Mouse (Mus musculus): ENCODE measurements around the gene Gm47959. TPM values are rescaled to one million over a fixed set of nuclear protein-coding genes. Genes with fewer than 3 reads are reported as not detected.

Gene Gm47959
- total and polyA plus RNA-seq, 2 experiments from 2014 or later: not detected

DNA sequence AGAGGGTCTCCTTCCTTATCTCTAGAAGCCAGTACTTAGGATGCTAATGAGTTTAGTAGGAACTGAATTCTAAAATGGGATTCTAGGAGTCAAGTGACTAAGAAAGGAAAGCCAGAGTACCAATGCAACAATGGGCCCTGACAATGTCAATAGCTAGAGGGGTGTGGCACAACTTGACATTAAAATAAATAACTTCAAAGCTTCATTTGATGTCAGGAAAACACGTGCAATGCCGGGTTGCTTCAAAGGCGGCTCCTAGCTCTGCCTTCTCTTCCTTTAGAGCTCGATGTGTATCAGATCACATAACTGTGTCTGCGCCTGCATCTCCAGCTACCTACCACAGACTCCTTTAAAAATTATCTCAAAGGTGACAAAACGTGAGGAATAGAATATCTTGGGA lies 26.4 kb upstream of the Gm47959 start:
- no peak for DNase-seq (ENCODE audit: low spot score)
- no peak overlapping the region for H3K4me2 ChIP-seq (ENCODE audit: low read depth, low read length, poor library complexity, severe bottlenecking)
- WGBS: 62% methylated on average over 6 of the region's 6 CpGs

GRCm38 (mm10) chr1:82974342-82974741 lies 26.0 kb upstream of the Gm47959 start:
- ATAC-seq (ENCODE audit: low FRiP score) (no peak), DNase-seq (ENCODE audit: low spot score) (no peak)
- Histone ChIP-seq H3K36me3 (ENCODE audit: insufficient read depth, low read length) (no peaks in the 10 kb centered on the region), H3K4me2 (ENCODE audit: low read depth, low read length, poor library complexity, severe bottlenecking) (no peak overlapping the region), H3K27ac (ENCODE audit: low read depth, low read length) (no peak overlapping the region), H3K27me3 (ENCODE audit: insufficient read depth, low read length) (no peaks in the 10 kb centered on the region), H3K9me3 (ENCODE audit: low read length) (no peaks in the 10 kb centered on the region), H3K4me1 (ENCODE audit: insufficient read depth, low read length) (no peaks in the 10 kb centered on the region), H3K9ac (replicated peaks; ENCODE audit: low read length, poor library complexity, severe bottlenecking) (no peak overlapping the region), H3K4me3 (ENCODE audit: low read depth, low read length) (no peak overlapping the region)
- 90% methylated on average over 9 of the region's 9 CpGs for WGBS
- TF ChIP-seq CTCF (IDR thresholded peaks at IDR 0.05): no peak

More for the DNA sequence above, 26.4 kb upstream of the Gm47959 start:
- no peaks in the 10 kb centered on the region for H3K4me1 ChIP-seq (ENCODE audit: insufficient read depth, low read length)
- ATAC-seq (ENCODE audit: low FRiP score): no peak
- no peak overlapping the region for H3K27ac ChIP-seq (ENCODE audit: low read depth, low read length)
- H3K36me3 ChIP-seq (ENCODE audit: insufficient read depth, low read length): no peaks in the 10 kb centered on the region
- no peak overlapping the region for H3K9ac ChIP-seq (replicated peaks; ENCODE audit: low read length, poor library complexity, severe bottlenecking)
- no peak for TF ChIP-seq CTCF (IDR thresholded peaks at IDR 0.05)
- H3K27me3 ChIP-seq (ENCODE audit: insufficient read depth, low read length): no peaks in the 10 kb centered on the region
- no peaks in the 10 kb centered on the region for H3K9me3 ChIP-seq (ENCODE audit: low read length)
- H3K4me3 ChIP-seq (ENCODE audit: low read depth, low read length): no peak overlapping the region

DNA sequence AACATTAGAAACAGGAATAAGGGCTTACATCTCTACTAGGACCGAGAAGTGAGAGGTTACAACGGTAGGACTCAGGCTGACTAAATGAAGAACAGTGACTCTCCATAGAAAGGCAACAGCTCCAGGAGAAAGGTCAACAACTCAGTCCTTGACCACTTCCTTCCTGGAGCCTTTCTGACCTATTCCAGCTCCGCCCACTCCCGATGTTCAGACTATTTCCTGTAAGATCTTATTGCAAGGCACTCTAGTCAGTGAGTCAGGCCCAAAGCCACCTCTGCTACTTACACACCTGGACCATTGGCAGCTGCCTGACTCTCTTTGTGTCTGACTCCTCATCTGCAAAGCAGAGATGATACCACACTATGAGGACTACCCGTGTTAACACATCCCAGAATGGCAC lies 24.6 kb upstream of the Gm47959 start:
- Histone ChIP-seq H3K4me3 (ENCODE audit: low read depth, low read length) (no peak overlapping the region), H3K9me3 (ENCODE audit: low read length) (no peaks in the 10 kb centered on the region), H3K27me3 (ENCODE audit: insufficient read depth, low read length) (no peaks in the 10 kb centered on the region), H3K27ac (ENCODE audit: low read depth, low read length) (no peak overlapping the region), H3K9ac (replicated peaks; ENCODE audit: low read length, poor library complexity, severe bottlenecking) (no peak overlapping the region), H3K36me3 (ENCODE audit: insufficient read depth, low read length) (no peaks in the 10 kb centered on the region), H3K4me1 (ENCODE audit: insufficient read depth, low read length) (no peaks in the 10 kb centered on the region), H3K4me2 (ENCODE audit: low read depth, low read length, poor library complexity, severe bottlenecking) (no peak overlapping the region)
- WGBS: 84% methylated on average over 5 of the region's 5 CpGs
- no peak for TF ChIP-seq CTCF (IDR thresholded peaks at IDR 0.05)
- ATAC-seq (ENCODE audit: low FRiP score): no peak
- no peak for DNase-seq (ENCODE audit: low spot score)

DNA sequence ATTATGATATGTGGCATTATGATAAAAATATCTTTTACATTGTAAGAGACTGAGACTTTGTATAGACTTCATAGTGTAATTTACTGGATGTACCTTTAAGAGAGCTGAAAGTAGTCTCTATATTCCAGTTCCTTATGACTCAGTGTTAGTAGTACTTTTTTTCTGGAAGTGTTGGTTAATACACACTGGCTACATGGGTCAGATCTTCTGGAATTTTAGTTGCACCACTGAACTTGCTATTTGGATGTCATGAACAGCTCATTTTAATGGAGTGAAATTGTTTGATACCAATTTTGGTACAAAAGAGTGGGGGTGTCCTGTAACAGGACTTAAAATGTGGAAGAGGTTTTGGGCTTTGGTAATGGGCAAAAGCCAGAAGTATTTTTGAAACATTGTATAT lies 22.5 kb upstream of the Gm47959 start:
- Histone ChIP-seq H3K27ac (ENCODE audit: low read depth, low read length) (no peak overlapping the region), H3K4me2 (ENCODE audit: low read depth, low read length, poor library complexity, severe bottlenecking) (no peak overlapping the region), H3K4me3 (ENCODE audit: low read depth, low read length) (no peak overlapping the region), H3K9me3 (ENCODE audit: low read length) (no peaks in the 10 kb centered on the region), H3K27me3 (ENCODE audit: insufficient read depth, low read length) (no peaks in the 10 kb centered on the region), H3K36me3 (ENCODE audit: insufficient read depth, low read length) (no peaks in the 10 kb centered on the region), H3K9ac (replicated peaks; ENCODE audit: low read length, poor library complexity, severe bottlenecking) (no peak overlapping the region), H3K4me1 (ENCODE audit: insufficient read depth, low read length) (no peaks in the 10 kb centered on the region)
- no peak for DNase-seq (ENCODE audit: low spot score)
- no peak for TF ChIP-seq CTCF (IDR thresholded peaks at IDR 0.05)
- ATAC-seq (ENCODE audit: low FRiP score): no peak

DNA sequence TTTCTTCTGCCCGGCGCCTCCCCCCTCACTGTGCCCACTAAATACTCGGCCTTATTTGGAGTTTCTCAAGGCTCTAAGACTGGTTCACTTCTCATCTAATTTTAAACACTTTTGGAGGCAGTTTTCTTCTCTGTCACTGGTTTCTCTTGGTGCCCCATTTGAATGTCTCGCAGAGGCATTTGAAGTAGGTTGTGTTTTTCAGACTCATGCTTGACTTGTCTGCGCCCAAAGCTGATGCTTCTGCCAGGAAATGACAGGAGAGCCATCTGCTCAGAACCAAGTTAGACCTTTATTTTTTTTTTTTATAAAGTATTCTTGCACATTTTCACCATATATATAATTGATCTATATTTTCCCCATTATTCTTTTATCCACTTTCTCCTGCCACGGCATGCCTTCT lies 13.6 kb upstream of the Gm47959 start:
- TF ChIP-seq CTCF (IDR thresholded peaks at IDR 0.05): no peak
- no peak overlapping the region for H3K4me2 ChIP-seq (ENCODE audit: low read depth, low read length, poor library complexity, severe bottlenecking)
- ATAC-seq (ENCODE audit: low FRiP score): no peak

GRCm38 (mm10) chr1:82987530-82988198 lies 12.7 kb upstream of the Gm47959 start:
- H3K27me3 ChIP-seq (ENCODE audit: insufficient read depth, low read length): no peaks in the 10 kb centered on the region
- no peaks in the 10 kb centered on the region for H3K9me3 ChIP-seq (ENCODE audit: low read length)
- peak; percentile 23; the same call in 1 of the 2 replicates for ATAC-seq (ENCODE audit: low FRiP score)
- H3K4me3 ChIP-seq (ENCODE audit: low read depth, low read length): no peak overlapping the region
- H3K36me3 ChIP-seq (ENCODE audit: insufficient read depth, low read length): no peaks in the 10 kb centered on the region
- no peaks in the 10 kb centered on the region for H3K4me1 ChIP-seq (ENCODE audit: insufficient read depth, low read length)
- H3K9ac ChIP-seq (replicated peaks; ENCODE audit: low read length, poor library complexity, severe bottlenecking): no peak overlapping the region
- H3K4me2 ChIP-seq (ENCODE audit: low read depth, low read length, poor library complexity, severe bottlenecking): no peak overlapping the region
- DNase-seq (ENCODE audit: low spot score): peak; percentile 79
- 42% methylated on average over 4 of the region's 4 CpGs for WGBS
- TF ChIP-seq CTCF (IDR thresholded peaks at IDR 0.05): peak; percentile 92
- no peak overlapping the region for H3K27ac ChIP-seq (ENCODE audit: low read depth, low read length)

More for the DNA sequence above, 13.6 kb upstream of the Gm47959 start:
- WGBS: 94% methylated on average over 6 of the region's 6 CpGs
- H3K9ac ChIP-seq (replicated peaks; ENCODE audit: low read length, poor library complexity, severe bottlenecking): no peak overlapping the region
- H3K4me3 ChIP-seq (ENCODE audit: low read depth, low read length): no peak overlapping the region
- no peaks in the 10 kb centered on the region for H3K27me3 ChIP-seq (ENCODE audit: insufficient read depth, low read length)
- H3K4me1 ChIP-seq (ENCODE audit: insufficient read depth, low read length): no peaks in the 10 kb centered on the region
- H3K36me3 ChIP-seq (ENCODE audit: insufficient read depth, low read length): no peaks in the 10 kb centered on the region
- H3K9me3 ChIP-seq (ENCODE audit: low read length): no peaks in the 10 kb centered on the region
- DNase-seq (ENCODE audit: low spot score): no peak
- no peak overlapping the region for H3K27ac ChIP-seq (ENCODE audit: low read depth, low read length)

Data from midbrain, postnatal 0 days (tissue).